Mouse (Mus musculus) CD4-positive, CD25-positive, alpha-beta regulatory T cell, adult 4 months (primary cell): ENCODE results near the gene Psd. TPM values are rescaled to one million over a fixed set of nuclear protein-coding genes. Genes with fewer than 3 reads are reported as not detected.

ENCODE experiments used
- ATAC-seq: one replicate; pipeline ENCODE4 v1.8.0; 2017
- polyA plus RNA-seq, 2 experiments: library from polyadenylated mRNA; unstranded; fragments of 100-300 nt; shearing (Covaris generic); gene quantifications; one replicate each; pipeline ENCODE4 v1.2.1; 2017

The Psd gene
- polyA plus RNA-seq, 2 experiments from 2014 or later: 3.8 to 6.5 TPM

DNA sequence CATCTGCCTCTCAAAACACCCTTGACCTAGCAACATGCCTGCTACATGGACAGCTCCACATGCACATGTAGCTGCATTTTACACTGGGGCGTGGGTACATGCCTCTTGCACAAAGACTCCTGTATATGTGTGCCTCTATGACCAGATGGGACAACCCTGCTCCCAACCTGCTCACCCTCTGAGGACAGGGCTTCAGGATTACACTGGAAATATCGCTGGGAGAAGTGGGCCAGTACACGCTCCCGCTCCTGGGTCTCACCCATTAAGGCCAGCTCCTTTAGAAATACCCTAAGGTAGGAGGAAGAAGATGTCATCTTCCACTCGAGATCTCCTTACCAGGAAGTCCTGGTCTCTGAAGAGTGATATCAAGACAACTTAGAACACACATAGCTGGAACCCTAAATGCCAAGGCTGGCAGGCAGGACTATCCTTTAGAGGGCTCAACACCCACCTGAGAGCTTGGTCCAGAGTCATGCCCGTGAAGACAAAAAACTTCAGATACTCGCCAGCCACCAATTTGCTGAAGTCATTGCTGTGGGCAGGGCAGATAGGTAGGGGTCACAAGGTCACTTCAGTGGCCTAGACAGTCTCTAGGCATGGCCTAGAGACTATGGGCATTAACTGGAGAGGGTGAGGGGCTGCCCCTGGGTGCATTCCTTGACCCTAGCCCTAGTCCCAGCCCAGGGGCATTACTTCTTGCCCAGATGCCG lies 6.7 kb downstream of the Psd start:
- ATAC-seq: no peak

DNA sequence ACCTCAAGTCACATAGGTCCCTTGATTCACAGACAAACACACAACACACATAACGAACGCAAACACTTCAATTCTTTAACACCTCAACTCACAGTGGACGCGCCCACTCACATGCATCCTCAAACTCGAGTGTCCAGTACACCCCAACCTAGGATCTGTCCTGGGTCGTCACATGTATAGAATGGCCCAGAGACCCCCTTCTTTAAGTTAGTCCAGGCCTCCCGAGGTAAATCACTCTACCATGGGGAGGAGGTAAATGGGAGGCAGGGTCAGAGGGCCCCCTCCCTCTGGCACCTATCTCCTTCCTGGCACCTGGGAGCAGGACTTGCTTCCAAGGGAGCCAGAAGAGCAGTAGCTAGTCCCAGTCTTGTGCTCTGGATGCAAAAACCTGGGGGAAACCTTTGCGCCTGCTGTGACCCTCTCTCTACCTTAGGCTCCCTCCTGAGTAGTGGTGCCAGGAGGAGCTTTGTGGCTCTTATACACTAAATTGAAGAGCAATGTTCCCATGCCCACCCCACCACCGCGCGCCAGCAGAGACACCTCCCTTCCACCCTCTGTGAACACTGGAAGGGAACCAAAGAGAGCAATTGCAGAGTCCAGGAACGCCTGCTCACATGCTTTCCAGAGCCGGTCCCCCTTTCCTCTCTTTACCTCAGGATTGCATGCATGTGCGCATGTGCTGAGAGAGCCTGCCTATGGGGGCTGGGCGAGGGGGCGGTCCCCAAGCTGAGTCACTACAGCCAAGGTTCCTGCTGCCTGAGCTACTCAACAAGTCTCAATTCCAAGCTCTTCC lies 8.2 kb downstream of the Psd start:
- no peak for ATAC-seq

DNA sequence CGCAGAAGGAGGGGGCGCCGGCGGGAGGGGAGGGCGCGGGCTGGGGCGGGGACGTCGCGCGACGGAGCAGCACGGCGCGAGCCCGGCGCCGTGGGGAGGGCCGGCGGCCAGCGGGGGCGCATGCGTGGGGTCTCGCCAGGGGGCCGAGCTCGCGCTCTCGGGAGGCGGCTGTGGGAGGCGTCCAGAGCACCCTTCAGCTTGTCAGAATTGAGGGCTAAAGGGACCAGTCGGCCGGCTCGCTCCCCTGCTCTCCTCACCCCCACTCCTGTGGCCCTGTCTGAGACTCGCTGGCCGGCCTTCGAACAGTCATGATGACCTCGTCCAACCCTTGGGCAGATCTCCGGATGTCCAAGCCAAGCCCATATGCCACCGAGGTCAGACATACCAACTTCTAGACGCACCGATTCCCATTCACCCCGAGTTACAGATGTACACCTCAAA lies 8.9 kb downstream of the Psd start:
- ATAC-seq: no peak

GRCm38 (mm10) chr19:46317546-46317885 lies 9.4 kb downstream of the Psd start:
- no peak for ATAC-seq

- ATAC-seq: peak; percentile 49
Measured at GRCm38 (mm10) chr19:46316846-46317545, 10.0 kb downstream of the Psd start.

- ATAC-seq: no peak
Measured at GRCm38 (mm10) chr19:46315752-46316610, 11.0 kb downstream of the Psd start.

GRCm38 (mm10) chr19:46314872-46315742 lies 11.8 kb downstream of the Psd start:
- ATAC-seq: no peak

DNA sequence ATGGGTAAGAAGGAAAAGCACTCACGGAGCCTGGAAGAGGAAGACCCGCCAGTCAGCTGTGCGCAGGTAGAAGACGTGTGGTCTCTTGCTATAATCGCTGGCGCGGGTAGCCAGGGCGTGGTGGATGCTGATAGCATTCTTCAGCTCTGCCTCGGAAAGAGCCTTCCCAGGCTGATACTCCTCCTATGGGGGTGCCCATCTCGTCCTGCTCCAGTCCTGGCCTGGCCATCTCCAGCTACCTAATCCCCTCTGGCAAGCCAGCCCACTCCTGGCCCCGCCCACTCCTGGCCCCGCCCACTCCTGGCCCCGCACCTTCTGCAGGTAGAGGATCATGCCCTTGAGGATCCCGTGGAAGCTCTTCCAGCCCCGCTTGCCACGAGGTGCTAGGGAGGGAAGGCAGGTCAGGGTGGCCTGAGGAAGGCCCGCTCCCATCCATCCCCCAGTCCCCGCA lies 12.8 kb downstream of the Psd start:
- ATAC-seq: no peak

DNA sequence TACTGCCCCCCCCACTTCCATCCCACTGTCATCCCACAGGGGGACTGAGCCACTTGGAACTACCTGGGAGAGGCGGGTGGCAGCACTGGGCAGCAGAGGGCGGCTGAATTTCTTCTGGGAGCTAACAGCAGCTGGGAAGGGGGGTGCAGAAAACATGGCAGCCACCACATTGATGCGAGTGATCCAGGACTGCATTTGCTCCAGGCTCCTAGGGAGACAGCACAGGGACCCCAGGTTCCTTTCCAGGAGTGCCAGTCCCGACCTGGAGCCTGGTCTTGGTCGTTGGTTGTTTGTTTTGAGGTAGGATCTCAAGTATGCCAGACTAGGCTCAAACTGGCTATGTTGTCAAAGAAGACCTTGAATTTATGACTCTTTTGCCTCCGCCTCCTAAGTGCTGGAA lies 13.4 kb downstream of the Psd start:
- no peak for ATAC-seq

DNA sequence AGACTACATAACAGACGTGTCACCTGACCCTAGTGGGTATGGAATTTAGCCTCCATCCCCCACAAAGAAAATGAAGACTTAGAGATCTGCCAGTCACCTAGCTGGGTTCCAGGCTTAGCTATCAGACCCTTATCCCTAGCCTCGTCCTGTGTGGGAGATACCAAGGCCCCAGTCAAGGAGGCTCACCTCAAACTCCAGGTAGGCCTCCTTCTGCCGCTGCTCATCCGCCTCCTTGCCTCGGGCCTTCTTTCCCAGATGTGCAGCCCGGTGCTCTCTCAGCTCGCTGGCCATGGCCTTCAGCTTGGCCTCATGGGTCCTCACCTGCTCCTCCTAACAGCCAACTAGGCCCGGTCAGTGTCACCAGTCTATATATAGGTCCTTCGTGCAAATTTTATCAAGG lies 13.8 kb downstream of the Psd start:
- no peak for ATAC-seq

GRCm38 (mm10) chr19:46312566-46312965 lies 14.4 kb downstream of the Psd start:
- ATAC-seq: no peak

- ATAC-seq: no peak
Measured at GRCm38 (mm10) chr19:46311341-46311740, 15.6 kb downstream of the Psd start.

DNA sequence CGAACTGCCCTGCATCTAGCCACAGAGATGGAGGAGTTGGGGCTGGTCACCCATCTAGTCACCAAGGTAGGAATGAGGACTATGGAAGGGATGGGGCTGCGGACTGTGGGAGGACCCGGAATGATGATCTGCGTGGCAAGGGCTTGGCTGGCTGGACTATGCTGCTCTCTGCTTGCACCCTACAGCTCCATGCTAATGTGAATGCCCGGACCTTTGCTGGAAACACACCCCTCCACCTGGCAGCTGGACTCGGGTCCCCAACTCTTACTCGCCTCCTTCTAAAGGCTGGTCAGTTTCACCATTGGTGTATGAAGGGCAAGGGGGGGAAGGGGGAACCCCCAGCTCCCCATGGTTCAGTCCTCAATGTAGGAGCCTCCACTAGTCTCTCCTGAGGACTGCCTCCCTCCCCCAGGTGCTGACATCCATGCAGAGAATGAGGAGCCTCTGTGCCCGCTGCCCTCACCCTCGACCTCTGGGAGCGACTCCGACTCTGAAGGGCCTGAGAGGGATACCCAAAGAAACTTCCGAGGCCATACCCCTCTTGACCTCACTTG lies 16.6 kb downstream of the Psd start:
- no peak for ATAC-seq

DNA sequence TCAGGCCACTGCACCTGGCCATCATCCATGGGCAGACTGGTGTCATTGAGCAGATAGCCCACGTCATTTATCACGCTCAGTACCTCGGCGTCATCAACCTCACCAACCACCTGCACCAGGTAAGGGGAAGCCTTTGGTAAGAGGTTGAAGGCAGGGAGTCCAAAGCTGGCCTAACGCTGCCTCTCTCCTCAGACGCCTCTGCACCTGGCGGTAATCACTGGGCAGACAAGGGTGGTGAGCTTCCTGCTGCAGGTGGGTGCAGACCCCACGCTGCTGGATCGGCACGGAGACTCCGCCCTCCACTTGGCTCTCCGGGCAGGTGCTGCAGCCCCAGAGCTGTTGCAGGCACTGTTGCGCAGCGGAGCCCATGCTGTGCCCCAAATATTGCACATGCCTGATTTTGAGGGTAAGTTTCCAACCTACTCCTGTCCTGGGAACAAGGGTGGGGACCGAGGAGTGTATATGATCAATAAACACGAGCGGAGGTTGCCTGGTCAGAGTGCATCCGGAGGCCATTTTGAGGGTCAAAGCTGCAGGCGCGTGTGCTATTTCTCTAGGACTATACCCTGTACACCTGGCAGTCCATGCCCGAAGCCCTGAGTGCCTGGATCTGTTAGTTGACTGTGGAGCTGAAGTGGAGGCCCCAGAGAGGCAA lies 17.2 kb downstream of the Psd start:
- no peak for ATAC-seq

- ATAC-seq: peak; percentile 13
Measured at GRCm38 (mm10) chr19:46308706-46309435, 18.1 kb downstream of the Psd start.

GRCm38 (mm10) chr19:46308303-46308702 lies 18.7 kb downstream of the Psd start:
- no peak for ATAC-seq

DNA sequence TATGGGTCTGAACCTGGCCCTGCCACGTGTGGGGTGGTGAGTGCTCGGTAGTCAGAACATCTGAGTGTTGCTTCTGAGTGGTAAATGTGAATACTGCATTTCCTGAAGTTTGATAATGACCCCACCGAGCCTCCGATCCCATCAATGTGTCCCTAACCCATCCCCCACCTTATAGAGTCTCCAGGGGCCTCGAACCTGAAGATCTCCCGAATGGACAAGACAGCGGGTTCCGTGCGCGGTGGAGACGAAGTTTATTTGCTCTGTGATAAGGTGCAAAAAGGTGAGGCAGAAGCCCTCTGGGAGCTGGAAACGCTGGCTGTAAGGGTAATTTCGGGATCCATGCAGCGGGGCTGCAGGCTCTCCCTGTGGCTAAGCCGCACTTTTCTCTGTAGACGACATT lies 19.2 kb downstream of the Psd start:
- no peak for ATAC-seq

DNA sequence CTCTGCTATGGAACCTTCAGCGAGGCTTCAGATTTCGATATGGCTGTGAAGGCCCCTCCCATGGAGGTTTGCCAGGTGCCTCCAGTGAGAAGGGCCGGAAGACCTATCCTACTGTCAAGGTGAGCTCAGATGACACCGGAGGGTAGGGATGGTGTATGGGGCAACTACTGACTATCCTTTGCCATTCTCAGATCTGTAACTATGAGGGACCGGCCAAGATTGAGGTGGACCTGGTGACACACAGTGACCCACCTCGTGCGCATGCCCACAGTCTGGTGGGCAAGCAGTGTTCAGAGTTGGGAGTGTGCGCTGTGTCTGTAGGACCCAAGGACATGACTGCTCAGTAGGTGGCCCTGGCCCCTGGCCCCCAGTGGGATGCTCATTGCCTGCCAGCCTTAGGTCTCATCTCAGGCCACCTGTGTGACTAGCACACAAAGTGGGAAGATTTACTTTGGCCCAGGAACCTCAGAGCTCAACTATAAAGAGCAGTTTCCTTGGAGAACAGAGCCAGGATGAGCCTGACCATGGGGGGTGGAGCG lies 20.1 kb downstream of the Psd start:
- ATAC-seq: no peak

GRCm38 (mm10) chr19:46306268-46306610 lies 20.7 kb downstream of the Psd start:
- ATAC-seq: no peak
